Mouse (Mus musculus): Measurements from ENCODE around the gene Nexn.

DNA sequence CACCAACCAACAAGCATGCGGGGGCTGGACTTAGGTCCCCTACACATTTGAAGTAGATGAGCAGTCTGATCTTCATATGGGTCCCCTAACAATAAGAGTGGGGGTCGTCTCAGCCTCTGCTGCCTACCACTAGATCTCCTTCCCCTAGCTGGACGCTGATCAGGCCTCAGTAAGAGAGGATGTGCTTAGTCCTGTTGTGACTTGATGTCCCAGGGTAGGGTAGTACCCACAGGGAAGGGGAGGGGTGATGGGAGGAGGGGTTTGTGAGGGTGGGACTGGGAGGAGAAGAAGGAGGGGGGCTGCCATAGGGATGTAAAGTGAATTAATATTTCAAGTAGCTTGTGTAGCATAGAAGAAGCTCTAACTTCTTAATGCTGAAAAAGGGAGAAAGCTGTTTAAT is 67.0 kb downstream of the Nexn start:
- TF ChIP-seq CTCF (IDR thresholded peaks at IDR 0.05; ENCODE audit: low read depth, low read length) (no peak), POLR2A (IDR thresholded peaks at IDR 0.05; ENCODE audit: borderline replicate concordance, low read depth, low read length) (no peak)
